Mouse (Mus musculus) Patski (cell line): ENCODE data around the gene Tada2b. TPM values are rescaled to one million over a fixed set of nuclear protein-coding genes. Genes with fewer than 3 reads are reported as not detected.

ENCODE experiments used
- ATAC-seq: fragments of 100-300 bp; one replicate; pipeline ENCODE4 v1.8.0; 2021
- CTCF ChIA-PET: fragments of 350-600 bp; sonication (Branson Sonifier 250); formaldehyde crosslinking; loops from one replicate; lab custom pipeline; 2022; ENCODE audit warnings: inconsistent platforms; lab: Charles Lee
- POLR2A ChIA-PET: fragments of 350-600 bp; sonication (Branson Sonifier 250); formaldehyde crosslinking; loops from one replicate; lab custom pipeline; 2022; ENCODE audit warnings: antibody characterized with exemption, inconsistent platforms; lab: Charles Lee
- DNase-seq: peaks from one replicate; pipeline ENCODE4 v3.0.0-alpha.2; 2011; ENCODE audit warnings: low read depth, low spot score
- H3K27me3 ChIP-seq: fragments of 371-371 bp; one replicate; pipeline ENCODE4 v1.5.1; 2021
- CTCF ChIP-seq: fragments of 100-300 bp; IDR thresholded peaks from one replicate; pipeline ENCODE4 v1.5.1; 2021
- in situ Hi-C: fragments of 300-500 bp; cut with MboI; formaldehyde crosslinking; loops from 3 replicates; pipeline ENCODE4 v1.11.1; 2018; ENCODE audit warnings: low pct_unique_long_range_greater_than_20kb, mixed read lengths
- polyA plus RNA-seq: library from polyadenylated mRNA; unstranded; gene quantifications from one replicate; pipeline ENCODE4 v1.2.3, GENCODE M21; 2021

The Tada2b gene
- polyA plus RNA-seq, 1 experiment from 2014 or later = 27.2 TPM

DNA sequence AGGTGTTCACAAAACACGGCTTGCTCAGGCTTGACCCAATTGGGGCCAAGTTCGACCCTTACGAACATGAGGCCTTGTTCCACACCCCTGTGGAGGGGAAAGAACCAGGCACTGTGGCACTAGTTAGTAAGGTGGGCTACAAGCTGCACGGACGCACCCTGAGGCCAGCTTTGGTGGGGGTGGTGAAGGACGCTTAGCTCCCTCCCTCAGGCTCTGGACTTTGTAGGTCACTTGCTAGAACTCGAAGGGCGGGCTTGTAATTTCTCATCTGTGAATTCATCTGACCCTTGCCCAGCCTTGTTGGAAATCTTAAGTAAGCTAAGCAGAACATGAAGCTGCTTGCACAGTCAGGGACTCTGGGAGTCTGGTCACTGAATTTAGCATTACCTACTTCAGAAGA is 12.9 kb downstream of the Tada2b start:
- DNase-seq = no peak
- in situ Hi-C loops = no loop called here
- H3K27me3 ChIP-seq = no peaks in the 10 kb centered on the region
- TF ChIP-seq CTCF = no peak
- ATAC-seq = no peak
- ChIA-PET POLR2A (interaction anchor here (0.5 to 1.7 kb wide), 2 partner anchors 10 to 356 kb away, joined by 6 read pairs; no protein-coding TSS in a partner anchor), CTCF (interaction anchor here (7.9 to 14.3 kb wide), 2 partner anchors 8 to 13 kb away, joined by 69 to 114 read pairs; partner anchors contain the start of genes Ccdc96, Grpel1 and Tada2b)

DNA sequence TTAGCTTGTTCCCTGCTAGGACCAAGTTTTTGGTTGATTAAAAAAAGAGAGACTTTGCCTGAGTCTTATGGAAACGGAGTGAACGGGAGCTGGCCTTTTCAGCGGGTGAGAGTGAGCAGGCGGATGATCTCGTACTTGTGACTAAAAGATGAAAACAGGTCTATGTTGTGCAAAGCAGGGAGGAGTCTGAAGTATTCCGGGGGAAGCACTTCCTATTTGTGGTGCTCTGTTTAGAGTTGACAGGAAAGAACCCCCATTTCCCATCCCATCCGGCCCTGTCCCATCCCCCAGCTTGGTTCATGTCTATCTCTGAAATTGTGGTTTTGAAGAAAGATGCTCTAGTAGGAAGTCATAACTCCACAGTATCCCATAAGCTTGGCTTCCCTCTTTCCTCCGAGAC is 18.2 kb downstream of the Tada2b start:
- in situ Hi-C loops = no loop called here
- DNase-seq (no peak), ATAC-seq (no peak)
- no peak for TF ChIP-seq CTCF
- CTCF ChIA-PET = interaction anchor here (1.7 to 7.3 kb wide), 2 partner anchors 12 to 278 kb away, joined by 3 to 114 read pairs; partner anchors contain the start of genes Ccdc96 and Tada2b
- no peaks in the 10 kb centered on the region for H3K27me3 ChIP-seq
- POLR2A ChIA-PET = interaction anchor here (0.9 to 1.6 kb wide), 3 partner anchors 15 to 36 kb away, joined by 3 to 7 read pairs (median 4); partner anchors contain the start of gene Tada2b

DNA sequence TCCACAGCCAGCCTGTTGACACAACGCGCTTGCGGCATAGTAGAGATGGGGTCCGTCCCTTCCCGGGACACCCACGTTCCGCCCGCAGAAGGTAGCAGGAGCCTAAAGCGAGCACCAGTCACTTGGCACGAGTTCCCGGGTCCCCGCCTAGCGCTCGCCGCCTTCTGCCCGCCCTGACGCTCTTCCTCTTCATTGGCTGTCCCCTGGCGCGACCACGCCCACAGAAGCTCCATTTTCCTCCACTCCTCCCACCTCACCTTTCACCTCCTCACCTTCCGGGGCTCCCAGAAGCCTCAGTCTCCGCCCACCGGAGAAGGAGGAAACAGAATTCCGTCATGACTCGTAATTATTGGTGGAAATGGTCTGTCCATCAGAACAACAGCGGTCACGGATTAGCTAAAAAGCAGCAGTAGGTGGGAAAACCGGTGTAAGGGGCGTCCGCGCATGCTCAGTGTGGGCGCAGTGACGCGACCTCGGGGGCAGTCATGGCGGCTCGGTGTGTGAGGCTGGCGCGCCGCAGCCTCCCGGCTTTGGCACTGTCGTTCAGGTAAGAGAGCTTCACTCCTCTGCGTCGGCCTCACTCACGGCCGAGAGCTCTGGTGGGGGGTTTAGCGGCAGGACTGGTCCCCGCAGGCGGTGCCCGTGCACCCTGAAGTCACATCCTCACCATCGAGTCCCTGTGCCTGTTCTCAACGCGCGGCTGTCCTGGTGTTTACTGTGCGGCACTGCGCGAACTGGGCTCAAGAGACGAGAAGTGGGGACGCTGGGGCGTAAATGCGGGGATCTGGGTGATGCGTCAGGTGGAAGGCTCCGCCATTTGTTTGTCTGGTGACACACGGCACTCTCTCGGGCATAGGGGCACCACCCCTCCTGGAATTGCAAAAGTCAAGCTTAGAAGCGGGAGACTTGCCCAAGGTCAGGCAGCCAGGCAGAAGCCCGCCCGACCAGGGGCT is 19.1 kb downstream of the Tada2b start, which contains the start of gene Grpel1:
Grpel1 (plus strand) TSS at position 290 of the 953 bp plus-strand sequence.
- ATAC-seq (peak; percentile 87), DNase-seq (peak; percentile 100)
- ChIA-PET CTCF (interaction anchor here (0.7 to 7.3 kb wide), 8 partner anchors 13 to 431 kb away, joined by 3 to 114 read pairs (median 4); partner anchors contain the start of genes Ccdc96 and Tada2b), POLR2A (interaction anchor here (0.6 to 1.6 kb wide), 6 partner anchors 9 to 50 kb away, joined by 3 to 7 read pairs (median 4); partner anchors contain the start of gene Tada2b)
- no peaks in the 10 kb centered on the region for H3K27me3 ChIP-seq
- no peak for TF ChIP-seq CTCF
- in situ Hi-C loops = no loop called here

- no peak for TF ChIP-seq CTCF
- POLR2A ChIA-PET = interaction anchor here (0.6 kb wide), 1 partner anchor 1511 kb away, joined by 3 read pairs; no protein-coding TSS in a partner anchor
- CTCF ChIA-PET = interaction anchor here (1.2 to 7.3 kb wide), 10 partner anchors 15 to 430 kb away, joined by 3 to 114 read pairs (median 4); partner anchors contain the start of genes Ccdc96 and Tada2b
- no peaks in the 10 kb centered on the region for H3K27me3 ChIP-seq
- ATAC-seq = no peak
- in situ Hi-C loops = no loop called here
- no peak for DNase-seq
Measured at GRCm38 (mm10) chr5:36463391-36463790, 20.7 kb downstream of the Tada2b start.

- ATAC-seq = no peak
- POLR2A ChIA-PET = interaction anchor here (0.6 kb wide), 1 partner anchor 1511 kb away, joined by 3 read pairs; no protein-coding TSS in a partner anchor
- H3K27me3 ChIP-seq = no peaks in the 10 kb centered on the region
- in situ Hi-C loops = no loop called here
- no peak for DNase-seq
- CTCF ChIA-PET = interaction anchor here (0.7 to 7.3 kb wide), 9 partner anchors 15 to 313 kb away, joined by 3 to 114 read pairs (median 4); partner anchors contain the start of genes Ccdc96 and Tada2b
- peak; percentile 86 for TF ChIP-seq CTCF
Measured at GRCm38 (mm10) chr5:36462810-36463209, 21.3 kb downstream of the Tada2b start.

DNA sequence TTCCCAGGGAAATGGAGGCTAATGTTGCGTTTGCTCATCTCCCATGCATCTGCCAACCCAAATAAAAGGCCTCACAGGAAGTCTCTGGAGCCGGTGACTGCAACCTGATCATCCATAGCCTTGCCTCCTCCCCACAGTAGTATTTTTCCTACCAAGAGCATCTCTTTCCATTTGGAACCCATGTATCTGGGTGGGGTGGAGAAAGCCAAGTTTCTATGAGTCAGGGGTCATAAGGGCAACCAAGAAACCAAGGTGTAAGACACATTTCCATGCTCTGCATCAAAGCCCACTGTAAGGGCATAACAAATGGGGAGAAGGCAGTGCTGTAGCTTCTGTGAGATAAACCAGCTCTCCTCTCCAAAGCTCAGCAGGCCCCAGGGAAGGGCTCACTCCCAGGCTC is 22.9 kb downstream of the Tada2b start:
- TF ChIP-seq CTCF = no peak
- H3K27me3 ChIP-seq = no peaks in the 10 kb centered on the region
- peak; percentile 13 for ATAC-seq
- ChIA-PET CTCF (interaction anchor here (1.0 to 7.3 kb wide), 5 partner anchors 14 to 278 kb away, joined by 3 to 114 read pairs (median 11); partner anchors contain the start of genes Ccdc96, Sorcs2 and Tada2b), POLR2A (no interaction called here)
- peak; percentile 72 for DNase-seq
- in situ Hi-C loops = no loop called here

DNA sequence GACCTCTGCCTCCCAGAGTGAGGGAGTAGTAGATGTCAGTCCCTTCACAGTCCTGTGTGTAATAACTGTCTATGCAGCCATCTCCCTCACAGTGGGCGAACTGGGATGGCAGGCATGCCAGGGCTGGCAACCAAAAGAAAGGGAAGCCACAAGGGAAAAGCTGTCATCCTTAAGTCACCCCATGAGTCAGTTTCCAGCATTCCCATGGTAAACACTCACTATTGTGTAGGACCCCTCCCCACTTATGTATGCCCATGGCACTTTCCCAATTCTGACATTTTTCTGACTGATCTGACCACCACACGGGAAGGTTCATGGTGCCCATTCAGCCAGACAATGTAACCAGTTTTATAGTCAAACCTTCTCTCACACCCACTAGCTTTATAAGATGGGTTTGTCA is 23.4 kb downstream of the Tada2b start:
- in situ Hi-C loops = no loop called here
- TF ChIP-seq CTCF = no peak
- DNase-seq (peak; percentile 81), ATAC-seq (no peak)
- POLR2A ChIA-PET = no interaction called here
- no peaks in the 10 kb centered on the region for H3K27me3 ChIP-seq
- CTCF ChIA-PET = interaction anchor here (0.7 to 7.3 kb wide), 5 partner anchors 13 to 507 kb away, joined by 3 to 114 read pairs (median 6); partner anchors contain the start of genes Ccdc96, Sorcs2 and Tada2b

GRCm38 (mm10) chr5:36458926-36459325 is 25.2 kb downstream of the Tada2b start:
- ATAC-seq (no peak), DNase-seq (no peak)
- CTCF ChIA-PET = no interaction called here
- in situ Hi-C loops = no loop called here
- H3K27me3 ChIP-seq = no peaks in the 10 kb centered on the region
- TF ChIP-seq CTCF = peak; percentile 78
- POLR2A ChIA-PET = no interaction called here

GRCm38 (mm10) chr5:36457706-36458105 is 26.4 kb downstream of the Tada2b start:
- in situ Hi-C loops = no loop called here
- DNase-seq = no peak
- CTCF ChIA-PET = interaction anchor here (1.4 to 2.2 kb wide), 2 partner anchors 25 to 32 kb away, joined by 3 to 9 read pairs; no protein-coding TSS in a partner anchor
- TF ChIP-seq CTCF = no peak
- no peaks in the 10 kb centered on the region for H3K27me3 ChIP-seq
- POLR2A ChIA-PET = no interaction called here
- peak; percentile 55 for ATAC-seq

DNA sequence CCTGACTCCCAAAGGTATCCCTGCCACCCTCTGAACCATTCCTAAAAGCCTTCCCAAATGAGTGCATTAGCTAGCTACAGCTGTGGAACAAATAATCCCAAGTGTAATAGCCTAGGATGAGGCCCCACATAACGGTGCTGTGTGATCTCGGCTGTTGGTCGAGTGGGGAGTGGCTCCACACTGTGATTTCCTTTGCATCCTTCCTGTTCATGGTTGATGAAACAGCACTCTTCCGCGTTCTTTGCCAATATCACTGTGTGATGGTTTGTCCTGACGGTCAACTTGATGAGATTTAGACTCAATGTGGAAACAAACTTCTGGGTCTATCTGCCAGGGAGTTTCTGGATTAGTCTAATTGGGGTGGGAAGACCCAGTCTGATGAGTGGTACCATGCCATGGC is 31.3 kb downstream of the Tada2b start:
- no peaks in the 10 kb centered on the region for H3K27me3 ChIP-seq
- ChIA-PET CTCF (no interaction called here), POLR2A (no interaction called here)
- TF ChIP-seq CTCF = no peak
- no peak for DNase-seq
- ATAC-seq = no peak
- in situ Hi-C loops = no loop called here
